Mouse (Mus musculus) ovary, postnatal 14 days (tissue): ENCODE data around the gene Rbms3.

ENCODE experiments used
- DNase-seq: peaks from one replicate; pipeline ENCODE4 v3.0.0; 2022; ENCODE audit warnings: low spot score

The Rbms3 gene

GRCm38 (mm10) chr9:117484396-117484795 is 145.3 kb downstream of the Rbms3 start:
- DNase-seq: peak; percentile 5

GRCm38 (mm10) chr9:117476753-117477152 is 153.0 kb downstream of the Rbms3 start:
- no peak for DNase-seq

DNA sequence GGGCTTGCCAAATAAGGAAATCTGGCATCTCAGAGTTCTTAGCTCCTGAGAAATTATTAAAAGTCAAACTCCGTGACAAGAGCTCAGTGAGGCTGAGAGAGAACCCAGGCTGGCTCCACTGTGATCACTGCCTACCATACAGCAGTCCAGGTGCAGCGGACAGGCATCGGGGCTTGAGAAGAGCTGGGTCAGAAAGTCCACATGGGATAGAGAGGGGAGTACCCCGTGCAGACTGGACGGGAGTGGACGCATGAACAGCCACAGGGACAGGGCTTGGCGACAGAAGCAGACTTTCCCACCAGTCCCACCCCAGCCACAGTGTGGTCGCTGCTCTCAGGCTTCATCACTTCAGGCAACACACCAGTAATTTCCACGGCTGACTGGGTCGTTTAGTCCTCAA is 176.9 kb downstream of the Rbms3 start:
- no peak for DNase-seq

- DNase-seq: no peak
These were observed 187.1 kb downstream of the Rbms3 start for GRCm38 (mm10) chr9:117442611-117443010.

DNA sequence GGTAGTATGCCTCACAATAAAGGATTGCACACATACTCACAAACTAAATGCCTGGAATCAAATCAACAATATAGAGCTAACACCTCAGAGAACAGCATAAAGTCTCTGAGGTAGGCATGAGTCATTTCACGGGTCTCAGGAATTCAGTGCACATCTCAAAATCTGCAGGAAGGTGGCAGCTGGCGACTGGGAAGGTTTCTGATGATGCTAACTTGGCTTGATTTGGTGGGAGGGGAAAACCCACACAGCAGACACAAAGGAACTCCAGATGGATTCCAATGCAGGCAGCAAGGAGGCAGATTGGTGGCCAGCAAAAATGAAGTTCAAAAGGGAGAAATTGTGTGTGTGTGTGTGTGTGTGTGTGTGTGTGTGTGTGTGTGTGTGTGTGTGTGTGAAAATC is 193.9 kb downstream of the Rbms3 start:
- DNase-seq: no peak

DNA sequence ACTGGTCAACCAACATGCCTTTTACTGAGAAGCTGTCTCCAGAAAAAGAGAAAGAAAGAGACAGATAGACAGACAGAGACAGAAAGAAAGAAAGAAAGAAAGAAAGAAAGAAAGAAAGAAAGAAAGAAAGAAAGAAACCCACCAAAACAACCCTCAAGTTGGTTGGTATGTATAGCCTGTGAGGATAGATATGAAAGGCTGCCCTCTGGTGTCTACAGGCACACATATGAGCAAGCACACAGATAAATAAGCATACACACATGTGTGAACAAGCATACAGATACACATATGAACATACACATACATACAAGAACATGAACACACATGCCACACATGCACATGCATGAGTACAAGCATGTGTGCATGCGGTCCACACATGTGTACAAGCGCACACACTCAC is 199.0 kb downstream of the Rbms3 start:
- no peak for DNase-seq

DNA sequence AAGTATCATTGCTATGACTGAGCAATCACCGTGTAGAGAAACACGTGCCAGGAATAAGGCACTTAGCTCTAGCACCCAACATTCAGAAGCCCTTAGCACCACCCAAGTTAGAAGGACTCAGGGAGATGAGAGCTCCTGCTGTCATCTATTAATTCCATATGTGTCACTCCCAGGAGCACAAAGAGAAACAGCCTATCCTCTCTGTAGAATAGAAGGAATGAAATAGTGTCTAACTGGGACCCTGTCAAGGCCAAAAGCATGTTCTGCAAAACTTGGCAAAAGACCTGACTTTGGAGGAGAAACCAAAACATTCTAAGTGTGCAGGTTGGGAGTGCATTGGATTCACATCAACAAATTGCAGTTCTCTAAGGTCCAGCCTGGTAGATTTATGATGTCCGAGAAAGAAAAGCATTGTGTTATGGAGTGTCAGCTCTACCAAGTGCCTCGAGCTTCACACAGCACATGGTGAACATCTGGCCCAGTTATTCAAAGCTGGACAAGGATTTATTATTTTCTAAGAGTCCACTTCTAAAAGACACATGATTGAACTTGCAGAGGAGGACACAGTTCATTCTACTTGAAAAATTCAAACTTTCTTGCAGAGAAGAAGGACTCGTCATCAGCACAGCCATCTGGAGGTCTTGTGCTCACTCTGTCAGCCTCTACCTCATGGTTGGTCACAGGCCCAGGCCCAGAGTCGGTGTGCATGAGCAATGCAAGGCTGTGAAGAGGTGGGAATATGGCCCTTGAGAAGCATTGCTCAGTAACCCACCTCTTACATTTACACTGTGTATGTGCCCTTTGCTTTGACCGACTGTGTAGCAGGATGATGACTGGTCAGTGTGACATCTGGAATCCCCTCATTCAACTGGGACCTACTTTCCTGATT is 200.3 kb downstream of the Rbms3 start:
- DNase-seq: no peak

- no peak for DNase-seq
These were observed 206.5 kb downstream of the Rbms3 start for GRCm38 (mm10) chr9:117423259-117423658.

GRCm38 (mm10) chr9:117419874-117420485 is 209.7 kb downstream of the Rbms3 start:
- DNase-seq: no peak

DNA sequence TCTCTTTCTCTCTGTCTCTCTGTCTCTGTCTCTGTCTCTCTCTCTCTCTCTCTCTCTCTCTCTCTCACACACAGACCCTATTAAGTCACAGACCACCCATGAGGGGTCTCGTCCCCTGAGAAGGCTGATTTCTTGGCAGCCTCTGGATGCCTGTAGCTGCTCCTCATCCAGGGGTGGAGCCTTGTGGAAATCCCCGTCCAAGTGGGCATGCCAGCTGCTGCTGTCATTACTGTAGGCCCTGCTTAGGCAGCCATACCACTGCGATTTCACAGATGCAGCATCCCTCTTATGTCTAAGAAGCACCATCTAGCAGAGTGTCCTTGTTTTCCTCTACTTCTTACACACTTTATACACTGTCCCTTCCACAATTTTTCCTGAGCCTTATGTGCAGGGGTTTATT is 216.5 kb downstream of the Rbms3 start:
- DNase-seq: no peak

DNA sequence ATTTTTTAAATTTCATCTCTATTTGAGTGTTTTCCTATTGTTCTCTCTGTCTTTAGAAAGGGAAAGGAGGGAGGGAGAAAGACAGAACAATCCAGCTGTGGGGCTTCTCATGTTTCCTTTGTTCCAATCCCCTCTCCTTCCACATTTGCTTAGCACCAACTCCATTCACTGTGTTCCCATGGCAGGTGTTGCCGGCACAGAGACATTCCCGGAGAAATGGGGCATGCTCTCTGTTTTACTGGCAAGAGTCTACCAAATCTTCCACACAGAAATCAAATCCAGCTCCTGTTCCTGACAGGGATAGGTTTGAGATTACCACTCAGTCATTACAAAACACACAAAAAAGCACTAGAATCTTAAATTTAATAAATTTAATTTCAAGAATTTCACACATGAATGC is 217.1 kb downstream of the Rbms3 start:
- no peak for DNase-seq

DNA sequence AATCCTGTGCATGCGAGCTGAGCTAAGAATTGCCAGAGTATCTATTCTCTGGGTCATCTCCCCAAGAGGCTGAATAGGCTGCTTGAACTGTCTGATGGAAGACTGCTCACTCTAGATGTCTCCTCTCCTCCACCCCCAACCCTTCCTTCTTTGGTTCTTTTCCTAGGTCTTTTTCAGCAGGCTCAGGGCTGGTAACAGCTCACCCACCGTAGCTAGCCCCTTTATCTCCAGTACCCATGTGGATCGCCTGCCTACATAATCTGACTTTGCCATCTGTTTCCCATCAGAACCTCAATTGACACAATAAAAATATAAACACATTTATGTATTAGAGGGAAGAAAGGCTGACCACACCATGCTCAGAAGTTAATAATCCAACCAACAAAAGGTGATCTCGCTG is 225.1 kb downstream of the Rbms3 start:
- DNase-seq: no peak

GRCm38 (mm10) chr9:117400262-117400671 is 229.4 kb downstream of the Rbms3 start:
- DNase-seq: no peak

- no peak for DNase-seq
These were observed 232.6 kb downstream of the Rbms3 start for GRCm38 (mm10) chr9:117397071-117397470.

DNA sequence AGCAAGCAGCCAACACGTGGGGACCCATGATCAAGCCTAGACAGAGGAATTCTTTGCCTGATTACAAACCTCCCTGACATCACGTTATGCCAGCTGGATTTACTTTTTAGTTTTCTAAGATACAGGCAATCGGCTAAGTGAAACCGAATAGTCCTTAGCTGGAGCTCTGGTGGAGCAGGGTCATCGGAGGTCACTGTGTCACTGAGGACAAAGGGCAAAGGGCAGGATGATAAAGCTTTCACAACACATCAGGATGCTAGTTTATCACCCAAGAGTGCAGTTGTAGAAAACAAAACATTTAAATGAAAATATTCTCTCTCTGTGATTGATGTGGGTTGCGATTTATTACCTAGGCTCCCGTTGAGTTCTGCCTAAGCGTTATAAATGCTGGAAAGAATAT is 233.1 kb downstream of the Rbms3 start:
- DNase-seq: no peak

DNA sequence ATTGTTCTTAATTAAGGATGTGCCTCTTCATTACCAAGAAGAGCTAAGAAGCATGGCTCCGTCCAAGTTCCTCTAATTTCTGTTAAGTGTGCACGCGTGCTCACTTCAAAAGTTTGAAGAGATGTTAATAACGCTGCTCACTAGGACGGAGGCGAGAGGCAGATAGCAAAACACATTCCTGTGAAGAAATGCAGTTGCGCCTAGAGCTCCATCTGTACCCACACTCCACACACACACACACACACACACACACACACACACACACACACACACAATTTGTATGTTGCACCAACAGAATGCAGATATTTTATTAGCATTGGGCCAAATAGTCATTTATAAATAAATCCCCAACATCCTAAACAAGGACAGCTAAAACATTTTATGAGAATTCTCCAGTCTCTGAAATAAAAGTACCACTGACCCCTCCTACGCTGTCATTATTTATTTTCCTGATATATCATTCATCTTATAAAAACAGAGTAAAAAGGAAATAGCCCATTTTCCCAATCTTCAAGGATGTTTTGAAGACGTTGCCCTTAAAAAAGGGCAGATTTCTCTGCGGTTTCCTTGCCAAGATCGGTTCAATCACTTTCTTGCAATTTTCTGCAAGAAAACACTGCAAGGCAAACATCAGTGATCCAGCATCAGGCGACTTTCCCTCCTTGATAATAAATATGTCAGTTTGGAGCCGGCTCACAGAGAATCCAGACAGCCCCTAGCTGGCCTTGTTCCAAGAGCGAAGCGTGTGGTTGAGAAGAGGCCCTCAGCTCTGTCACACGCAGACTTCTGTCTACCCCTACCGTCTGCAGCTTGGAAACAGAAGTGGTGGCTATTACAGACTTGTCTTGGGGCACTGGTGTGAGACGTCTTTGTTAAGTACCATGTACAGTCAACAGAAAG is 235.8 kb downstream of the Rbms3 start:
- peak; percentile 33 for DNase-seq

DNA sequence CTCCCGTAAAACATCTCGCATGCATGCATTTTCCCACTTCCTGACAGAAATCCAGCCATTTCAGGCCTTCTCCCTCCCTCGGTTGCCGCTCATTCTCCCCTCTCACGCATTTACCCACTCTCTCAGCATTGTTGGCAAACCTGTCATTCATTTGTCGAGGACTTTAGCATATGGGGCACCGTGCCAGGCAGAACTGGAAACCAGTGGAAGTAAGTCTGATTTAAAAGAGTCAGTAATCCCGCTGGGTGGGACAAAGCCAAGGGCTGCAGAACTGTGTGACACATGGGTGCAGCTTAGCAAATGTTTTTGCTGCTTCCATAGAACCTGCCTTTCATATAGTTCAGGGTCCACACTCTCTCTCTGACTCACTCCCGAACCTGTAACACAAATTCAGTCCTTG is 241.7 kb downstream of the Rbms3 start:
- no peak for DNase-seq

DNA sequence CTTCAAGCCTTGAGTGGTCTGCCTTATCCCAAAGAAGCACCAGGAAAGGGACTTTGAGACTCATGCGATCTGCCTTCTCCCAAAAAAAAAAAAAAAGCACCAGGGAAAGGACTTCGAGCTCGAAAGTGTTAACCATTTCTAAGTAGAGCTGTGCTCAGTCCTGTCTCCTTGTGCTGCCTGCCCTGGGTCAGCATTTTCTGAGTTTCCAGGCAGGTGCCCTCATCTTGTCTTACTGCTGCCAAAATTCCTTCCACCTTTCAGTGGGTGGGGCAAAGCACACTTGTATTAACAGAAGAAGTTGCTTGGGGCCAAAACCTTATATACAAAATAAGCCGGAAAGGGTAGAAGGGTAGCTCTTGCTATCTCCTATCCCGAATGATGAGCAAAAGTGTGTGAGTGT is 248.8 kb downstream of the Rbms3 start:
- DNase-seq: no peak

- no peak for DNase-seq
These were observed 249.6 kb downstream of the Rbms3 start for GRCm38 (mm10) chr9:117380076-117380475.

- no peak for DNase-seq
These were observed 250.2 kb downstream of the Rbms3 start for GRCm38 (mm10) chr9:117379448-117379983.

DNA sequence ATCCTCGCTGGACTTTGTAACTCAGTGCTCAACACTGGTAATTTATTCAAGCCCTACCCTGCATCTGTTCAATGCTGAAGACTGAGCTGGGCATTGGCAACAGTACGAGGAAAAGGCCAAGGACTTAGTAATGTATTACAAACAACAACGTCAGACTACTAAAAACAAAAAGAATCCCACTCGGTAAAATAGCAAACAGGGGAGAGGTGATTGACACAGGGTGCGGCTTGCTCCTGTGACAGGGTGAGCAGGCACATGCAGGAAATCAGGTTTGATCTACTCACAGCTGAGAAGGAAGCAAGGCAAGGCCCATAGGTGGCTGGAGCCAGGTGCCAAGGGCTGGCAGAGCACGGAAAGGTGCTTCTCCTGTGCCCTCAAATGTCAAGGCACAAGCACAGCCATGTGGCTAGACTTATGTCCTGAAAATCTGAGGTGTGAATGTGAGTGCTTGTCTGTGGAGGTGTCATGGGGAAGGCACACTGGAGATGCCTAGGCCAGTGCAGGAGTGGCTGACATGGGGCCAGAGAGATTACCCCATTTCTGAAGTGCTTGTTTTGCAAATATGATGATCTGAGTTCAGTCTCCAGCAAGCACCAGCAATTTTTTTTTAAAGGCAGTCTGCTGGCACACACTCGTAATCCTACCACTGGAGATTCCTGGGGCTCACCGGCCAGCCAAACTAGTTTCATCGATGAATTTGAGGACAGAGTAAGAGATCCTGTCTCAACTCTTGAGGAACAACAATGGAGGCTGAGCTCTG is 251.4 kb downstream of the Rbms3 start:
- no peak for DNase-seq

DNA sequence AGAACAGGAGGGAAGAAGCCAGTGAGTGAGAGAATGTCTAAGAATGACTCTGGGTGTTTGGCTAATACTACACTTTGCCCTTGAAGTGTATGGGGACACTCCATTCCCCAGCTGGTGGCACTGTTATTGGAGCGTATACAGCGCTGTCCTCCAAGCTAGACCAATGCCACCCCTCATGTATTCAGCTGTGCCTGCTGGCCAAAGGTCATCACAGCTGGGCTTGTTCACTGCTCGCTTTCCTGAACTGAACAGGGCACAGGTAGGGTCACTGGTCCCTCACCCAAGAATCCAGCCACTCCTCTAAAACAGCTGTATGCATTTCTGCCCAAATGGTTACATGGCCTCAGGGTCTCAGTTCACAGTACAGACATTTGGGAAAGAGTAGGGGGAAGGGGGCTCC is 253.9 kb downstream of the Rbms3 start:
- no peak for DNase-seq
